Mouse (Mus musculus) left cerebral cortex, adult 6 months (tissue): Measurements from ENCODE around the gene Sfswap. TPM values are rescaled to one million over a fixed set of nuclear protein-coding genes. Genes with fewer than 3 reads are reported as not detected.

Source experiments
- long read RNA-seq, 2 experiments: library from polyadenylated mRNA; unstranded; transcript quantifications; one replicate each; pipeline ENCODE4 v2.0.0; 2019 to 2020
- polyA plus RNA-seq: library from polyadenylated mRNA; unstranded; fragments of <200 nt; fragmentation: Nextera tagmentation; gene quantifications from 2 replicates; pipeline ENCODE4 v1.2.3, GENCODE M21; 2021

The Sfswap gene
- 13.0 and 15.9 TPM in 2 replicates for polyA plus RNA-seq
- long read RNA-seq, experiment 1, transcript Sfswap-201 (18 exons, 3,313 nt), result minor isoform, 11 of 50 reads
- long read RNA-seq, experiment 1, transcript Sfswap-212 (1 exons, 3,398 nt), result major isoform, 13 of 50 reads
- long read RNA-seq, experiment 1, partial matches to known transcripts, result 14 of 50 reads
- long read RNA-seq, experiment 1, other reads (novel, unspliced or antisense), result 9 of 50 reads
- long read RNA-seq, experiment 2, partial matches to known transcripts, result 13 of 18 reads
- long read RNA-seq, experiment 2, other reads (novel, unspliced or antisense), result 2 of 18 reads

GRCm38 (mm10) chr5:129500722-129501634, at the start of gene Sfswap:
TSS of gene Sfswap (plus strand) at chr5:129501221.

DNA sequence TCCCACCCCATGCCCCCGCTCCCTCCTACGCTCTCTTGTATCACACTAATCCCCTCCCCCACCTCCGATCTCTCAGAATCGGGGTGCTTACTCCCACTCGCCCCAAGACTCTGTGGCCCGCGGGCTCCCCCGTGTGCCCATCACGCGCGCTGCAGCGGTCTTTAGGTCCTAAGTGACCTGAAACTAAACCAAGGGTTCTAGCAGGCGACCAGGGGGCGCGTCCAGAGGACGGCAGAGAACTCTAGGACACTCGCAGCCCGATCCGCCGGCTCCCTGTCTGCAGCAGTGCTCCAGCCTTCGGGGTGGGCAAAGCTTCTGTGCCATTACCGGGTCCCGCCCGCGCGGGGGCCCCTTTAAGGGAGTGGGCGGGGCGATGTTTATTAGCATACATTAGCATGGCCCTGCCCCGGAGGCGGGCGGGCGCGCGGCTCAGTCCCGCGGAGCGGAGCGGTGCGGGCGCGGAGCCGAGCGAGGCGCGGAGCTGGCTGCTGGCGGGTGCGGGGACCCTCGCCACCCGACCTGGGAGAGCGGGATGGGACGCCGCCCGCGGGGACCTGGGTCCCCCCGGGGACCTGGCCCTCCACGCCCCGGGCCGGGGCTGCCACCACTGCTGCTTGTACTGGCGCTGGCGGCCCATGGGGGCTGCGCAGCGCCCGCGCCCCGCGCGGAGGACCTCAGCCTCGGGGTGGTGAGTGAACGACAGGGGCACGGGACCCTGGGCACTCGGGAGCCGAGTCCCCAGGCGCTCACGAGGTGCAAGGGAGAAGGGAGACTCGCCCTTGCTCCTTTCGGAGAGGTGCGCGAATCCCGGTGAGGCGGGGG, 83.0 kb downstream of the Sfswap start, which contains the start of gene Mmp17:
Gene Mmp17, plus strand, starts transcription at position 409 of the 822 bp plus-strand sequence.

Other genes starting within 250 kb of the Sfswap start
- 10.1 and 31.1 TPM in 2 replicates for gene Mmp17, start 82.9 kb downstream of the Sfswap start, polyA plus RNA-seq
- 2.4 and 3.2 TPM in 2 replicates for gene Zfp11, start 168.9 kb downstream of the Sfswap start, polyA plus RNA-seq
- gene Sept14, start 207.3 kb downstream of the Sfswap start, polyA plus RNA-seq, result not detected in 2 replicates
- 204 and 231 TPM in 2 replicates for gene Mrps17, start 214.3 kb downstream of the Sfswap start, polyA plus RNA-seq
- gene Nipsnap2, start 223.8 kb downstream of the Sfswap start, polyA plus RNA-seq, result 131 and 208 TPM in 2 replicates